Mouse (Mus musculus): ENCODE data around the gene Sec16a. TPM values are rescaled to one million over a fixed set of nuclear protein-coding genes. Genes with fewer than 3 reads are reported as not detected.

Sec16a gene
- polyA plus RNA-seq, 1 experiment from 2014 or later = 23.4 TPM

- WGBS = 75% methylated on average over 5 of the region's 5 CpGs
- H3K4me1 ChIP-seq (ENCODE audit: control insufficient read depth, insufficient read depth, low read length) = peaks cover 35% of the 10 kb centered on the region
Measured at GRCm38 (mm10) chr2:26410091-26410490, 34.9 kb downstream of the Sec16a start.

GRCm38 (mm10) chr2:26409362-26409761 is 35.7 kb downstream of the Sec16a start:
- Histone ChIP-seq H3K4me2 (ENCODE audit: low read length) (peak overlapping the region; percentile 91), H3K27ac (ENCODE audit: low read depth, low read length) (no peak overlapping the region)
- WGBS = 59% methylated on average over 3 of the region's 3 CpGs

More at GRCm38 (mm10) chr2:26410091-26410490, 34.9 kb downstream of the Sec16a start:
- Histone ChIP-seq H3K4me2 (ENCODE audit: low read length) (no peak overlapping the region), H3K9ac (ENCODE audit: low read length) (no peak overlapping the region), H3K9me3 (replicated peaks; ENCODE audit: control insufficient read depth, low read length) (no peaks in the 10 kb centered on the region), H3K36me3 (ENCODE audit: control insufficient read depth, insufficient read depth, low read length) (peaks cover 63% of the 10 kb centered on the region), H3K27me3 (replicated peaks; ENCODE audit: control insufficient read depth, insufficient read depth, low read length) (no peaks in the 10 kb centered on the region), H3K27ac (ENCODE audit: low read depth, low read length) (no peak overlapping the region), H3K4me3 (ENCODE audit: low read depth, low read length) (no peak overlapping the region)
- ATAC-seq = no peak
- DNase-seq (ENCODE audit: low spot score) = no peak

DNA sequence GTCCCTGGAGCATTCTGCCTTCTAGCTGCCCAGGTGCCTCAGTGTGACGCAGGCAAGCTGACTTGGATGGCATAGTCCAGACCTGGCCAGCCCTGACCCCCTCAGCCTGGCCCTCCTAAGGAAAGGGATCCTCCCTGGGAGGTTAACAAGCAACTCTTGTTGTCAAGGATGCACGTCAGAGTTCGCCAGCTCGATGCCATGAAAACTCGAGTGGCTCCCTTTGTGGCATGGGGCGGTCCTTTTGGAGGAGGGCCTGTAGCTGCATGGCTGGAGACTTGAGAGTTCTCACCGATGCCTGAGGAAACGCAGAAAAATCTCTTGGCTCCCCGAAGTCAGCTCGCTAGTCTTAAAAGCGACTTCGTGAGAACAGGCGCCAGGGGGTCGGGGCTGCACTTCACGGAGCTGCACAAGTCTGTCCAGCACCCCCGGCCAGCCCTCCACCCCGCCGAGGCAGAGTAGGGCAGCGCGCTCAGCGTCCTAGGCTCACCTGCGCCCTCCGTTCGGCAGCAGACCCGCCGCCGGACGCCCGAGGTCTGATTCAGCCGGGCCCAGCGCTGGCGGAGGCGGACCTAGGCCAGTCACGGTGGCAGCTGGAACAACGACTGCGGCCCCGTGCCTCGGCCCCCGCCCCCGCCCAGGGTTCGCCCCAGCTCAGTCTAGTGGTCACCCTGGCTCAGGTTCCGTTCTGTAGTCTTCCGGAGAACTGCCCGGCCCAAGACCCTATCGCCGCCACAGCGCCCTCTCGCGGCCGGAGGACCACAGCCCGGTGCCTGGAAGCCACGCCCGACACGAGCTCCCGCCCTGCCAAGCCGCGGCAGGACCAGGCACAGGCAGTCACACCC is 36.3 kb downstream of the Sec16a start, which contains the start of gene Inpp5e:
Gene Inpp5e (minus strand): TSS at position 689 of the 842 bp plus-strand sequence.
- Histone ChIP-seq H3K27me3 (replicated peaks; ENCODE audit: control insufficient read depth, insufficient read depth, low read length) (no peaks in the 10 kb centered on the region), H3K36me3 (ENCODE audit: control insufficient read depth, insufficient read depth, low read length) (peaks cover 50% of the 10 kb centered on the region), H3K9ac (ENCODE audit: low read length) (peak within 1 kb of the TSS; percentile 93), H3K27ac (ENCODE audit: low read depth, low read length) (peak within 1 kb of the TSS; percentile 68), H3K9me3 (replicated peaks; ENCODE audit: control insufficient read depth, low read length) (no peaks in the 10 kb centered on the region), H3K4me1 (ENCODE audit: control insufficient read depth, insufficient read depth, low read length) (peaks cover 35% of the 10 kb centered on the region), H3K4me3 (ENCODE audit: low read depth, low read length) (peak within 1 kb of the TSS; percentile 84), H3K4me2 (ENCODE audit: low read length) (peak within 1 kb of the TSS; percentile 91)
- peak; percentile 93 for DNase-seq (ENCODE audit: low spot score)
- 1% methylated on average over 56 of the region's 57 CpGs for WGBS
- ATAC-seq = peak; percentile 96

More at GRCm38 (mm10) chr2:26409362-26409761, 35.7 kb downstream of the Sec16a start:
- H3K36me3 ChIP-seq (ENCODE audit: control insufficient read depth, insufficient read depth, low read length) = peaks cover 57% of the 10 kb centered on the region
- H3K4me1 ChIP-seq (ENCODE audit: control insufficient read depth, insufficient read depth, low read length) = peaks cover 35% of the 10 kb centered on the region
- peak overlapping the region; percentile 93; the same call in 1 of the 2 replicates for H3K9ac ChIP-seq (ENCODE audit: low read length)
- DNase-seq (ENCODE audit: low spot score) (no peak), ATAC-seq (peak; percentile 19; the same call in 1 of the 2 replicates)
- no peaks in the 10 kb centered on the region for H3K9me3 ChIP-seq (replicated peaks; ENCODE audit: control insufficient read depth, low read length)
- H3K27me3 ChIP-seq (replicated peaks; ENCODE audit: control insufficient read depth, insufficient read depth, low read length) = no peaks in the 10 kb centered on the region
- H3K4me3 ChIP-seq (ENCODE audit: low read depth, low read length) = peak overlapping the region; percentile 84; the same call in 1 of the 2 replicates

- no peak overlapping the region for H3K9ac ChIP-seq (ENCODE audit: low read length)
- H3K27me3 ChIP-seq (replicated peaks; ENCODE audit: control insufficient read depth, insufficient read depth, low read length) = no peaks in the 10 kb centered on the region
- 79% methylated on average over 8 of the region's 8 CpGs for WGBS
- H3K36me3 ChIP-seq (ENCODE audit: control insufficient read depth, insufficient read depth, low read length) = peaks cover 53% of the 10 kb centered on the region
- H3K9me3 ChIP-seq (replicated peaks; ENCODE audit: control insufficient read depth, low read length) = no peaks in the 10 kb centered on the region
- ATAC-seq (no peak), DNase-seq (ENCODE audit: low spot score) (no peak)
- no peak overlapping the region for H3K4me2 ChIP-seq (ENCODE audit: low read length)
- no peak overlapping the region for H3K4me3 ChIP-seq (ENCODE audit: low read depth, low read length)
- H3K27ac ChIP-seq (ENCODE audit: low read depth, low read length) = no peak overlapping the region
- peaks cover 30% of the 10 kb centered on the region for H3K4me1 ChIP-seq (ENCODE audit: control insufficient read depth, insufficient read depth, low read length)
Measured at GRCm38 (mm10) chr2:26403306-26403705, 41.7 kb downstream of the Sec16a start.

DNA sequence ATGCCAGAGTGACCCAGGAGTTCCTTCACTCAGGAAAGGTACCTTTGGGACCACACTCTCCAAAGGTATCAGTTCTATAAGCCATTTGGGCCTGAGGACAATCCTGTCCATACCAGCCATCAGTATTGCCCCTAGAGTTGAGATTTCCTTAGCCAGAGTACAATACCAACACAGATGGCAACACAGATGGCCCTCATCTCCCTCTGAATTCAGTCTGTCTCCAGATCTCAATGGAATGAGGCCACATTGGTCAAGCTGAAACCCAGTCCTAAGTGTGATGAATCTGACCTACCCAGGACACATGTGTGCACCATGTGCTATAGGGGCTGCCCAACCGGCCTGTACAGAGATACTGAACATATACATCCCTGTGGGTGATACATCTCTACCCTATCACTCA is 42.8 kb downstream of the Sec16a start:
- H3K4me3 ChIP-seq (ENCODE audit: low read depth, low read length) = no peak overlapping the region
- 87% methylated on average over 1 of the region's 1 CpGs for WGBS
- no peaks in the 10 kb centered on the region for H3K9me3 ChIP-seq (replicated peaks; ENCODE audit: control insufficient read depth, low read length)
- H3K27ac ChIP-seq (ENCODE audit: low read depth, low read length) = no peak overlapping the region
- H3K9ac ChIP-seq (ENCODE audit: low read length) = no peak overlapping the region
- DNase-seq (ENCODE audit: low spot score) (no peak), ATAC-seq (no peak)
- H3K4me2 ChIP-seq (ENCODE audit: low read length) = no peak overlapping the region
- H3K27me3 ChIP-seq (replicated peaks; ENCODE audit: control insufficient read depth, insufficient read depth, low read length) = no peaks in the 10 kb centered on the region
- H3K36me3 ChIP-seq (ENCODE audit: control insufficient read depth, insufficient read depth, low read length) = peaks cover 57% of the 10 kb centered on the region
- H3K4me1 ChIP-seq (ENCODE audit: control insufficient read depth, insufficient read depth, low read length) = peaks cover 20% of the 10 kb centered on the region

DNA sequence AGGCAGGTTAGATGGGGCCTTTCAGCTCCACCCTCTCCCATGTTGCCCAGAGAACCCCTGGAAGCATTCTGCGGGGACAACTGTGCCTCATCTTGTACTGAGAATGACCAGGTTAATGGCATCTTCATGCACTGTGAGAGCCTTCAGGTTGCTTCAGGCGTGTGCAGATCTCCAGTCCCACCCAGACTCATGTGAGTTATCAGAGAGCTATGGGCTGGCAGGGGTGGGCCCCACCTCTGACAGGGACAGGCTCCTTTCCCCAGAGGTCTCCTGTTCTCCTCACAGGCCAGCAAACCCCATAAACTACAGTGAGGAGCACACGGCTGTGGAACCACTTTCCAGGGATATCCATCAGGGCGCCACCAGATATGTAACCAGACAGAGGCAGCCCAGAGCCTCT is 44.0 kb downstream of the Sec16a start:
- no peak for DNase-seq (ENCODE audit: low spot score)
- Histone ChIP-seq H3K4me3 (ENCODE audit: low read depth, low read length) (no peak overlapping the region), H3K27me3 (replicated peaks; ENCODE audit: control insufficient read depth, insufficient read depth, low read length) (no peaks in the 10 kb centered on the region), H3K27ac (ENCODE audit: low read depth, low read length) (no peak overlapping the region), H3K4me1 (ENCODE audit: control insufficient read depth, insufficient read depth, low read length) (peaks cover 8% of the 10 kb centered on the region; the same call in 1 of the 2 replicates), H3K9me3 (replicated peaks; ENCODE audit: control insufficient read depth, low read length) (no peaks in the 10 kb centered on the region), H3K36me3 (ENCODE audit: control insufficient read depth, insufficient read depth, low read length) (peaks cover 64% of the 10 kb centered on the region), H3K9ac (ENCODE audit: low read length) (no peak overlapping the region), H3K4me2 (ENCODE audit: low read length) (no peak overlapping the region)
- 91% methylated on average over 4 of the region's 4 CpGs for whole genome bisulfite sequencing
- ATAC-seq = no peak

DNA sequence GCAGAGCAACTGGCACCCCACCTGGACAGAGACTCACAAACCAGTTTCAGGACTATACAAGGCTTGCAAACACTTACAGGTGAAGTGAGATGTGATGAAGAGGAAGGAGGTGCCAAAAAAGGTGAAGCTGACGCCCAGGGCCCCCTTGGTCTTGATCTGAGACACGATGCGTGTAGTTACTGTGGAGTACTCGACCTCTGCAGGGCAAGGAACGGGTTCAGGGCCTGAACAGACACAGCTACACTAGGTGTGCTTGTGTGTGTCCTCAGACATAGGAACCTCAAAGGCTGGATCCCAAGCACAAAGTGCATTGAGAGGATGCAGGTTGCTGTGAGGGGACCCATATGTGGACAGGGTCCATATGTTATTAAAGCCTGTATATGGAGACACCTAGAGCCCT is 44.7 kb downstream of the Sec16a start:
- H3K4me3 ChIP-seq (ENCODE audit: low read depth, low read length) = no peak overlapping the region
- no peaks in the 10 kb centered on the region for H3K27me3 ChIP-seq (replicated peaks; ENCODE audit: control insufficient read depth, insufficient read depth, low read length)
- no peak for ATAC-seq
- H3K4me2 ChIP-seq (ENCODE audit: low read length) = no peak overlapping the region
- peaks cover 71% of the 10 kb centered on the region for H3K36me3 ChIP-seq (ENCODE audit: control insufficient read depth, insufficient read depth, low read length)
- H3K27ac ChIP-seq (ENCODE audit: low read depth, low read length) = no peak overlapping the region
- WGBS = 94% methylated on average over 5 of the region's 5 CpGs
- H3K9me3 ChIP-seq (replicated peaks; ENCODE audit: control insufficient read depth, low read length) = no peaks in the 10 kb centered on the region
- DNase-seq (ENCODE audit: low spot score) = no peak
- no peak overlapping the region for H3K9ac ChIP-seq (ENCODE audit: low read length)
- H3K4me1 ChIP-seq (ENCODE audit: control insufficient read depth, insufficient read depth, low read length) = 0 out of 2 replicates have a peak, but pooled peaks cover 1% of the 10 kb centered on the region

- H3K9ac ChIP-seq (ENCODE audit: low read length) = no peak overlapping the region
- H3K36me3 ChIP-seq (ENCODE audit: control insufficient read depth, insufficient read depth, low read length) = peaks cover 77% of the 10 kb centered on the region
- ATAC-seq (no peak), DNase-seq (ENCODE audit: low spot score) (no peak)
- no peak overlapping the region for H3K4me3 ChIP-seq (ENCODE audit: low read depth, low read length)
- no peak overlapping the region for H3K27ac ChIP-seq (ENCODE audit: low read depth, low read length)
- no peaks in the 10 kb centered on the region for H3K9me3 ChIP-seq (replicated peaks; ENCODE audit: control insufficient read depth, low read length)
- H3K4me2 ChIP-seq (ENCODE audit: low read length) = no peak overlapping the region
- no peaks in the 10 kb centered on the region for H3K27me3 ChIP-seq (replicated peaks; ENCODE audit: control insufficient read depth, insufficient read depth, low read length)
- 93% methylated on average over 5 of the region's 5 CpGs for WGBS
- H3K4me1 ChIP-seq (ENCODE audit: control insufficient read depth, insufficient read depth, low read length) = no peaks in the 10 kb centered on the region
Measured at GRCm38 (mm10) chr2:26399647-26400046, 45.4 kb downstream of the Sec16a start.

DNA sequence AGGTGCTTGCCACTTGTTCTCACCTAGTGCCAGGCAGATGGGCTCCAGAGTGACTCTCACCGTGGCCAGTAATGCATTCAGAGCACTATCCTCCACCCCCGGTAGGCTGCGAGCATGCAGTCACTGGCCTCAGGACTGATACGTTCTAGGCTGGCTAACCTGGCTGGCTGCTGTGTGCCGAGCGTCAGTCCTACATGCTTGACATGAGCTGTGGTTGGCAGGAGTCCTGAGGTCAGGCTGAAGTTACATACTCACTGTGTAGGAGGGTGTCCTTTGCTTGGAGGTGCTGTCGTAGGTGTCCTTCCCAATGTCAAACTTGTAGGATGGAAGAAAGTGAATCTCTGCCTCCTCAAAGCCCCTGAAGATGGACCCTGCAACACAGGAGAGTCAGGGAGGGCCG is 46.0 kb downstream of the Sec16a start:
- H3K9ac ChIP-seq (ENCODE audit: low read length) = no peak overlapping the region
- ATAC-seq = no peak
- no peaks in the 10 kb centered on the region for H3K27me3 ChIP-seq (replicated peaks; ENCODE audit: control insufficient read depth, insufficient read depth, low read length)
- no peak for DNase-seq (ENCODE audit: low spot score)
- no peak overlapping the region for H3K4me2 ChIP-seq (ENCODE audit: low read length)
- no peaks in the 10 kb centered on the region for H3K4me1 ChIP-seq (ENCODE audit: control insufficient read depth, insufficient read depth, low read length)
- no peak overlapping the region for H3K4me3 ChIP-seq (ENCODE audit: low read depth, low read length)
- peaks cover 84% of the 10 kb centered on the region for H3K36me3 ChIP-seq (ENCODE audit: control insufficient read depth, insufficient read depth, low read length)
- H3K9me3 ChIP-seq (replicated peaks; ENCODE audit: control insufficient read depth, low read length) = no peaks in the 10 kb centered on the region
- 93% methylated on average over 8 of the region's 8 CpGs for WGBS
- no peak overlapping the region for H3K27ac ChIP-seq (ENCODE audit: low read depth, low read length)

All from forebrain, embryonic 14.5 days (tissue).